Mouse (Mus musculus): ENCODE results near the gene Uspl1. TPM values are rescaled to one million over a fixed set of nuclear protein-coding genes. Genes with fewer than 3 reads are reported as not detected.

The Uspl1 gene
- polyA plus RNA-seq, 1 experiment from 2014 or later: 41.1 TPM

DNA sequence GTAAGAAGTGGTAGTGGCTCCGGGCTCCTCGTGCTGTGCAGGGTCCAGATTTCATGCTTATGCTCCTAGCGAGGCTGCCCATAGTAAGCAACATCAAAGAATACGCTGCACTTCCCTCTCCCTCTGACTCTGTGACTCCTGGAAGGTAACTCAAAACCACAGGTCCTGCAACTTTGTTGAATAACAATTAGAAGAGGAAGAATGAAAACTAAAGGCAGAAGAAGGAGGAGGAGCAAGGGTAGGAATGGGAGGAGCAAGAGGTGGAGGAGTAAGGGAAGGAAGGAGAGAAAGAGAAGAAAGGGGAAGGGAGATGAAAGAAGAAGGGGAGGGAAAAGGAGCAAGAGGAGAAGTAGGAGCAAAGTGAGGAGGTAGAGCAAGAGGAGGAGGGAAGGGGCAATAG, 80.3 kb downstream of the Uspl1 start, which contains the start of gene Alox5ap:
TSS of gene Alox5ap (plus strand) at position 363 of the 400 bp plus-strand sequence.
- Histone ChIP-seq H3K9me3 (ENCODE audit: low read length) (no peaks in the 10 kb centered on the region), H3K36me3 (ENCODE audit: insufficient read depth, low read length) (no peaks in the 10 kb centered on the region), H3K27me3 (ENCODE audit: insufficient read depth, low read length) (no peaks in the 10 kb centered on the region), H3K9ac (replicated peaks; ENCODE audit: low read length) (no peak within 1 kb of the TSS; the same call in 1 of the 2 replicates), H3K27ac (ENCODE audit: low read length) (no peak within 1 kb of the TSS), H3K4me3 (ENCODE audit: low read length) (no peak within 1 kb of the TSS), H3K4me2 (replicated peaks; ENCODE audit: low read depth, low read length) (no peak within 1 kb of the TSS), H3K4me1 (ENCODE audit: insufficient read depth, low read length) (peaks cover 7% of the 10 kb centered on the region; the same call in 1 of the 2 replicates)
- 26% methylated on average over 4 of the region's 4 CpGs for WGBS
- ATAC-seq (ENCODE audit: low FRiP score, low TSS enrichment): no peak

DNA sequence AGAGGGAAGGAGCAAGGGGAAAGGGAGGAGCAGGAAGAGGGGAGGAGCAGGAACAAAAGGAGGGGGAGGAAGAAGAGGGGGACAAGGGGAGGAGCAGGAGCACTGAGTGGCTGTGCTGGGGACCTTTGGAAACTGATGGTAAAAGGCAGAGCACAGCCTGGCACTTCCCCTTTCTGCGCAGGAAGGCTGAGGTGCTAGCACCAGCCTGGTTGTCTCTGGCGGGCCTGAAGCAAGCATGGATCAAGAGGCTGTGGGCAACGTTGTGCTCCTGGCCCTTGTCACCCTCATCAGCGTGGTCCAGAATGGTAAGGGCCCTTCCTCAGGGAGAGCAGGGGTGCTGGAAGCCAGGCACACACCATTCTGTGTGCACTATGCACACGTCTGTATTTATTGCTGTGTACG, 80.7 kb downstream of the Uspl1 start:
- Histone ChIP-seq H3K36me3 (ENCODE audit: insufficient read depth, low read length) (no peaks in the 10 kb centered on the region), H3K27ac (ENCODE audit: low read length) (no peak overlapping the region), H3K27me3 (ENCODE audit: insufficient read depth, low read length) (no peaks in the 10 kb centered on the region), H3K4me2 (replicated peaks; ENCODE audit: low read depth, low read length) (no peak overlapping the region), H3K4me1 (ENCODE audit: insufficient read depth, low read length) (0 out of 2 replicates have a peak, but pooled peaks cover 7% of the 10 kb centered on the region), H3K4me3 (ENCODE audit: low read length) (no peak overlapping the region), H3K9me3 (ENCODE audit: low read length) (no peaks in the 10 kb centered on the region), H3K9ac (replicated peaks; ENCODE audit: low read length) (no peak overlapping the region)
- peak; percentile 18; the same call in 1 of the 2 replicates for ATAC-seq (ENCODE audit: low FRiP score, low TSS enrichment)
- 62% methylated on average over 6 of the region's 6 CpGs for WGBS

Small RNA genes lying within 50 kb of the gene (microRNA-seq; reads per million reads assigned to microRNA genes)
- gene Gm24105: not detected

Other genes starting within 250 kb of the Uspl1 start
- 0.42 TPM in 1 of 2 replicates, not detected in the other for gene Gm42791, start 189.2 kb upstream of the Uspl1 start, polyA plus RNA-seq (2015; fragmentation: Nextera tagmentation; extraction: Ambion mirVana)
- gene Hmgb1, start 139 bp downstream of the Uspl1 start, polyA plus RNA-seq (2015; fragmentation: Nextera tagmentation; extraction: Ambion mirVana): 1,366 and 1,384 TPM in 2 replicates
- 12.6 and 17.8 TPM in 2 replicates for gene Alox5ap, start 80.4 kb downstream of the Uspl1 start, polyA plus RNA-seq (2015; fragmentation: Nextera tagmentation; extraction: Ambion mirVana)
- 0.22 and 0.49 TPM in 2 replicates for gene Medag, start 227.4 kb downstream of the Uspl1 start, polyA plus RNA-seq (2015; fragmentation: Nextera tagmentation; extraction: Ambion mirVana)